Mouse (Mus musculus) G1E (cell line): Measurements from ENCODE around the gene Camk2g.

Source experiments
- CTCF ChIP-seq: IDR thresholded peaks from 2 replicates; pipeline ENCODE4 v1.5.1; 2012; ENCODE audit warnings: low read depth, low read length, inconsistent platforms, mixed read lengths
- TAL1 ChIP-seq: conservative IDR thresholded peaks from 2 replicates; pipeline ENCODE4 v1.6.1; 2012; ENCODE audit warnings: low read depth, low read length, inconsistent platforms, mixed read lengths

- TF ChIP-seq CTCF (no peak), TAL1 (no peak)
Measured at GRCm38 (mm10) chr14:20827061-20827460, 33.2 kb upstream of the Camk2g start.
